Mouse (Mus musculus): Measurements from ENCODE around the gene Ets1. TPM values are rescaled to one million over a fixed set of nuclear protein-coding genes. Genes with fewer than 3 reads are reported as not detected.

The Ets1 gene
- polyA plus RNA-seq, 1 experiment from 2014 or later = 21.1 TPM

GRCm38 (mm10) chr9:32713790-32714189, 77.8 kb downstream of the Ets1 start:
- peaks cover 14% of the 10 kb centered on the region for H3K4me1 ChIP-seq
- H3K27me3 ChIP-seq = peaks cover 34% of the 10 kb centered on the region
- ATAC-seq (ENCODE audit: low FRiP score) = no peak
- H3K36me3 ChIP-seq (replicated peaks) = no peaks in the 10 kb centered on the region
- no peak overlapping the region for H3K27ac ChIP-seq
- WGBS = 68% methylated on average over 4 of the region's 4 CpGs
- H3K4me2 ChIP-seq = no peak overlapping the region
- H3K9me3 ChIP-seq = no peaks in the 10 kb centered on the region
- no peak overlapping the region for H3K4me3 ChIP-seq (replicated peaks)
- no peak overlapping the region for H3K9ac ChIP-seq

- H3K9me3 ChIP-seq = no peaks in the 10 kb centered on the region
- H3K27me3 ChIP-seq = peaks cover 36% of the 10 kb centered on the region
- no peak overlapping the region for H3K27ac ChIP-seq
- no peak overlapping the region for H3K9ac ChIP-seq
- no peaks in the 10 kb centered on the region for H3K36me3 ChIP-seq (replicated peaks)
- no peak for ATAC-seq (ENCODE audit: low FRiP score)
- no peak overlapping the region for H3K4me2 ChIP-seq
- WGBS = 75% methylated on average over 7 of the region's 7 CpGs
- H3K4me1 ChIP-seq = peaks cover 14% of the 10 kb centered on the region
- H3K4me3 ChIP-seq (replicated peaks) = no peak overlapping the region
These were observed 78.5 kb downstream of the Ets1 start for GRCm38 (mm10) chr9:32714487-32714886.

- Histone ChIP-seq H3K4me3 (replicated peaks) (no peak overlapping the region), H3K9me3 (no peaks in the 10 kb centered on the region), H3K36me3 (replicated peaks) (no peaks in the 10 kb centered on the region), H3K9ac (no peak overlapping the region), H3K4me2 (no peak overlapping the region), H3K27me3 (peaks cover 39% of the 10 kb centered on the region), H3K27ac (no peak overlapping the region), H3K4me1 (peaks cover 18% of the 10 kb centered on the region)
- 17% methylated on average over 9 of the region's 9 CpGs for WGBS
- peak; percentile 46; the same call in 1 of the 2 replicates for ATAC-seq (ENCODE audit: low FRiP score)
These were observed 79.9 kb downstream of the Ets1 start for GRCm38 (mm10) chr9:32715806-32716466.

- peaks cover 33% of the 10 kb centered on the region for H3K27me3 ChIP-seq
- 69% methylated on average over 12 of the region's 12 CpGs for WGBS
These were observed 81.4 kb downstream of the Ets1 start for GRCm38 (mm10) chr9:32717268-32717920.

GRCm38 (mm10) chr9:32717931-32718820, 82.2 kb downstream of the Ets1 start:
- WGBS = 74% methylated on average over 9 of the region's 9 CpGs
- Histone ChIP-seq H3K27ac (no peak overlapping the region), H3K4me3 (replicated peaks) (no peak overlapping the region), H3K9ac (no peak overlapping the region), H3K4me2 (no peak overlapping the region), H3K4me1 (peaks cover 21% of the 10 kb centered on the region), H3K27me3 (peaks cover 26% of the 10 kb centered on the region), H3K9me3 (no peaks in the 10 kb centered on the region), H3K36me3 (replicated peaks) (no peaks in the 10 kb centered on the region)
- ATAC-seq (ENCODE audit: low FRiP score) = no peak

More at GRCm38 (mm10) chr9:32717268-32717920, 81.4 kb downstream of the Ets1 start:
- H3K4me1 ChIP-seq = peaks cover 21% of the 10 kb centered on the region
- no peaks in the 10 kb centered on the region for H3K9me3 ChIP-seq
- no peak overlapping the region for H3K4me2 ChIP-seq
- H3K36me3 ChIP-seq (replicated peaks) = no peaks in the 10 kb centered on the region
- no peak for ATAC-seq (ENCODE audit: low FRiP score)
- no peak overlapping the region for H3K27ac ChIP-seq
- no peak overlapping the region for H3K4me3 ChIP-seq (replicated peaks)
- no peak overlapping the region for H3K9ac ChIP-seq

DNA sequence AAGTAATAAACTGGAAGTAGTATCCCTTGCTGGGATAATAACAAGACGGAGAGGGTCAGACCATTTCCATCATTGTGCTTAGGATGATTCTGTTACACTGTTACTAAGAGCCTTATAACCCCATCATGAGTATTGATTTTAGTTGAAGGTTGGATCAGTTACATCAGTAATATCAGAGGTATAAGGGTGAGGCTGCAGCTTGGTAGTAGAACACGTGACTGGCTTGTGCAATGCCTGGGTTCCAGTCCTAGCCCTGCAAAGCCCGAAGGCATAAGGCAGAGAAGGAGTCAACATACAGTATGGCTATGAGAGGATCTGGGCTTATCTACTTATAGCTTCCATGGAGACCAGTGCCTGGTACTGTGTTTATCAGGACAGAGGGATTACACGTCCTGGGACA, 82.8 kb downstream of the Ets1 start:
- Histone ChIP-seq H3K4me2 (no peak overlapping the region), H3K9me3 (no peaks in the 10 kb centered on the region), H3K27me3 (peaks cover 20% of the 10 kb centered on the region), H3K9ac (no peak overlapping the region), H3K27ac (no peak overlapping the region), H3K4me1 (peaks cover 21% of the 10 kb centered on the region), H3K36me3 (replicated peaks) (no peaks in the 10 kb centered on the region), H3K4me3 (replicated peaks) (no peak overlapping the region)
- WGBS = 87% methylated on average over 4 of the region's 4 CpGs
- no peak for ATAC-seq (ENCODE audit: low FRiP score)

- no peaks in the 10 kb centered on the region for H3K36me3 ChIP-seq (replicated peaks)
- WGBS = 73% methylated on average over 3 of the region's 3 CpGs
- no peak for ATAC-seq (ENCODE audit: low FRiP score)
- H3K4me3 ChIP-seq (replicated peaks) = no peak overlapping the region
- no peak overlapping the region for H3K9ac ChIP-seq
- no peaks in the 10 kb centered on the region for H3K9me3 ChIP-seq
- H3K27ac ChIP-seq = no peak overlapping the region
- H3K4me1 ChIP-seq = peaks cover 21% of the 10 kb centered on the region
- H3K4me2 ChIP-seq = no peak overlapping the region
- peaks cover 20% of the 10 kb centered on the region for H3K27me3 ChIP-seq
These were observed 83.9 kb downstream of the Ets1 start for GRCm38 (mm10) chr9:32719941-32720263.

- no peak overlapping the region for H3K4me3 ChIP-seq (replicated peaks)
- H3K4me1 ChIP-seq = peaks cover 21% of the 10 kb centered on the region
- no peaks in the 10 kb centered on the region for H3K36me3 ChIP-seq (replicated peaks)
- no peaks in the 10 kb centered on the region for H3K9me3 ChIP-seq
- no peak overlapping the region for H3K4me2 ChIP-seq
- no peak overlapping the region for H3K27ac ChIP-seq
- WGBS = 50% methylated on average over 12 of the region's 12 CpGs
- ATAC-seq (ENCODE audit: low FRiP score) = no peak
- H3K27me3 ChIP-seq = peaks cover 18% of the 10 kb centered on the region
- H3K9ac ChIP-seq = no peak overlapping the region
These were observed 84.4 kb downstream of the Ets1 start for GRCm38 (mm10) chr9:32720264-32721031.

- WGBS = 44% methylated on average over 2 of the region's 2 CpGs
- H3K27ac ChIP-seq = no peak overlapping the region
These were observed 85.1 kb downstream of the Ets1 start for GRCm38 (mm10) chr9:32721081-32721480.

DNA sequence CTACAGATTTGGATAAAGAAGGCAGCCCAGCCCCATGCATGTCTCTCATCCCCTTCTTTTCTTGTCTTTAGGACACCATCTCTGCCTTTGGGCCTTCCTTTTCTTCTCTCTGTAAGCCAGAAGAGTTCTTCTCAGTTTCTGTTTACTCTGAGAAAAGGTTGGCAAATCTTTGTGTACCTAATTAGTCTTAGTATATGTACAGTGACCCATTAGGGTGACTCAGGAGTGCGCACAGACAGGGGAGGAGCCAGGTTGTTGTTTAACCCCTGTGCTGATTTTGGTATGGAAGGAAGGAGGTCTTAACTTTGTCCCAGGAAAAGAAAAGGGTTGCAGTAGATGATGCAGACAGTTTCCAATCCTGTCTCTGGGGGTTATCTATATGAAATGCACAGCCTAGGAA, 86.2 kb downstream of the Ets1 start:
- Histone ChIP-seq H3K9me3 (no peaks in the 10 kb centered on the region; the same call in 1 of the 2 replicates), H3K4me2 (no peak overlapping the region), H3K27ac (no peak overlapping the region), H3K9ac (no peak overlapping the region), H3K4me1 (peaks cover 9% of the 10 kb centered on the region; the same call in 1 of the 2 replicates), H3K27me3 (peaks cover 20% of the 10 kb centered on the region), H3K36me3 (replicated peaks) (no peaks in the 10 kb centered on the region), H3K4me3 (replicated peaks) (no peak overlapping the region)
- no peak for ATAC-seq (ENCODE audit: low FRiP score)
- WGBS = 82% methylated on average over 1 of the region's 1 CpGs

More at GRCm38 (mm10) chr9:32721081-32721480, 85.1 kb downstream of the Ets1 start:
- Histone ChIP-seq H3K9me3 (no peaks in the 10 kb centered on the region), H3K27me3 (peaks cover 18% of the 10 kb centered on the region), H3K9ac (no peak overlapping the region), H3K4me3 (replicated peaks) (no peak overlapping the region), H3K4me2 (no peak overlapping the region), H3K36me3 (replicated peaks) (no peaks in the 10 kb centered on the region), H3K4me1 (peaks cover 16% of the 10 kb centered on the region)
- no peak for ATAC-seq (ENCODE audit: low FRiP score)

DNA sequence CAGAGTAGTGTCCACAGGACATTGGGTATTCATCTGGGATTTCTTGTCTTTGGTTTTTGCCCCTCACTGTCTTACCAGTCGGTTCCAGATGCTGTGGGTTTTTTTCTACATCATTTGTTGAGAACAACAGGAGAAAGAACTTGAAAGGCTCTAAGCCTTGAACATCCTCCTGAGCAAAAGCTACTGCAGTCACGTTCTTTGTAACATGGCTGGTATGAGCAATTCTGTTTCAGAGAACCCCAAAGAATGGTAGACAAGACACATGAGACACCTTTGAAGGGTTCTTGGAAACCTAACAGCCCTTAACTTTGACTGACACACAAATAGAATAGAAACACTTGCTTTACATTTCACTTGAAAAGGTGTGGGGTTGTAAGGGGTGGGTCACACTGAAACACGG, 86.9 kb downstream of the Ets1 start:
- H3K36me3 ChIP-seq (replicated peaks) = no peaks in the 10 kb centered on the region
- no peak overlapping the region for H3K4me2 ChIP-seq
- H3K9ac ChIP-seq = no peak overlapping the region
- ATAC-seq (ENCODE audit: low FRiP score) = no peak
- H3K4me3 ChIP-seq (replicated peaks) = no peak overlapping the region
- peaks cover 18% of the 10 kb centered on the region for H3K27me3 ChIP-seq
- H3K9me3 ChIP-seq = no peaks in the 10 kb centered on the region; the same call in 1 of the 2 replicates
- H3K27ac ChIP-seq = no peak overlapping the region
- H3K4me1 ChIP-seq = peaks cover 7% of the 10 kb centered on the region; the same call in 1 of the 2 replicates
- 63% methylated on average over 3 of the region's 3 CpGs for WGBS
